Comparison of ENCODE assay signal across 19 mouse cellular contexts in the genomic region with DNA sequence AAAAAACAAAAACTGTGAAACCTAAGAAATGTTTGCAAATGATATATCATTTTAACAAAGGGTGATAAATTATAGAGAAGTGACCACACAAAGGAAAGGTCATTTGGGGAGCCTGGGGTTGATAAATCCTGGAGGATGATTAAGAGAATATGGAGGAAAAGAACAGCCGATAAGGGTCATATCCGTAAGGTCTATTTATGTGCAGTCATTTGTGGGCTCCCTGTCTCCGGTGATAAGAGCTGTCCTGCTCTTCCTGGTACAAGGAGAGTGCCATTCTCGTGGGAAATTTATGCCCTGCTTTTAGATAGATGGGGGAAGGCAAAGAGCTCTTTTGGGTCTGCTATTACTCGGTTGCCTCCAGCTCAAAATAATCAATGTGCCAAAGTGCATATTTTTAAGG.
"Had no signal": no experiment of that assay in that cellular context is flagged by ENCODE, and none has a peak within 500 bp of the region (broad histone marks: within the 10 kb centered on the region; RNA-seq: fewer than 3 reads in every experiment).

No protein-coding gene starts in this region.

- H3K9me3 ChIP-seq: lung, embryonic 15.5 days; midbrain, embryonic 10.5 days; midbrain, embryonic 15.5 days; neural tube, embryonic 12.5 days; neural tube, embryonic 15.5 days; stomach, embryonic 15.5 days had no signal

- DNase-seq: layer of hippocampus, postnatal 36 days; lung, adult 18-20 months; lung, postnatal 10 days; lung, postnatal 36 days; right cerebral cortex, adult 18-20 months; right cerebral cortex, postnatal 25 days; spleen, adult 18-20 months; thymus, postnatal 25 days had no signal

- H3K27ac ChIP-seq: hindbrain, postnatal 0 days; left cerebral cortex, adult 2 months; liver, embryonic 14.5 days; lung, embryonic 15.5 days; midbrain, embryonic 10.5 days; midbrain, embryonic 15.5 days; neural tube, embryonic 12.5 days; neural tube, embryonic 15.5 days; stomach, embryonic 15.5 days had no signal

- H3K9ac ChIP-seq: liver, embryonic 14.5 days; lung, embryonic 15.5 days; midbrain, embryonic 15.5 days; neural tube, embryonic 12.5 days; neural tube, embryonic 15.5 days; stomach, embryonic 15.5 days had no signal

- H3K27me3 ChIP-seq: lung, embryonic 15.5 days; midbrain, embryonic 15.5 days; neural tube, embryonic 12.5 days; neural tube, embryonic 15.5 days; stomach, embryonic 15.5 days had no signal

- H3K36me3 ChIP-seq: lung, embryonic 15.5 days; midbrain, embryonic 10.5 days; midbrain, embryonic 15.5 days; neural tube, embryonic 12.5 days; neural tube, embryonic 15.5 days; stomach, embryonic 15.5 days had no signal

- H3K4me2 ChIP-seq: lung, embryonic 15.5 days; midbrain, embryonic 15.5 days; neural tube, embryonic 12.5 days; neural tube, embryonic 15.5 days; stomach, embryonic 15.5 days had no signal

- ATAC-seq: hindbrain, postnatal 0 days; inflammation-experienced regulatory T-cells, adult 6 months; intestine, embryonic 16.5 days; midbrain, embryonic 15.5 days had no signal

- H3K4me3 ChIP-seq: left cerebral cortex, adult 2 months; lung, embryonic 15.5 days; midbrain, embryonic 10.5 days; midbrain, embryonic 15.5 days; neural tube, embryonic 12.5 days; neural tube, embryonic 15.5 days; stomach, embryonic 15.5 days had no signal

- H3K4me1 ChIP-seq: lung, embryonic 15.5 days; midbrain, embryonic 10.5 days; midbrain, embryonic 15.5 days; stomach, embryonic 15.5 days had no signal
